Mouse (Mus musculus): Measurements from ENCODE around the gene Msantd2.

The Msantd2 gene

GRCm38 (mm10) chr9:37488611-37489396 is at the start of gene Msantd2:
Gene Msantd2 (plus strand): TSS chr9:37489319.
- DNase-seq (ENCODE audit: low read depth in 2 of 2, low spot score in 2 of 2): peak; percentile 81 to 84

DNA sequence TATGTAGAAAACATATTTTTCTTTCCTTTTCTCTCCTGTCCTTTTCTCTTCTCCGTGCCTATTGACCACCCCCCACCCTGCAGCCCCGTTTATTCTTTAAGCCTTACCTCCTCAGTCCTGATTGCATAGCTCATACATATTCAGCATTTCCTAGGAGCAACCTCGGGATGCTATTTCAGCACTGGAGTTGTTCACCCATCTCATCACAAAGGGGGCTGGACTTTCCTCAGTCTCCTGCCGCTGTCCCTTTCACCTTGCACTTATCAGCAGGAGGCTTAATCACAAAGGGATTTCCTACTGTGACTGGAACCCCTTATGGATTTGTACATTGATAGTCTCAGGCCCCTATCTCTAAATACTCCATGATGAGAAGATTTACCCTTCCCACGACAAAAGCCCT is 36.7 kb upstream of the Msantd2 start:
- no peak for DNase-seq (ENCODE audit: low read depth in 2 of 2, low spot score in 2 of 2)

- DNase-seq (ENCODE audit: low read depth in 2 of 2, low spot score in 2 of 2): no peak
Measured at GRCm38 (mm10) chr9:37453328-37453727, 35.8 kb upstream of the Msantd2 start.

DNA sequence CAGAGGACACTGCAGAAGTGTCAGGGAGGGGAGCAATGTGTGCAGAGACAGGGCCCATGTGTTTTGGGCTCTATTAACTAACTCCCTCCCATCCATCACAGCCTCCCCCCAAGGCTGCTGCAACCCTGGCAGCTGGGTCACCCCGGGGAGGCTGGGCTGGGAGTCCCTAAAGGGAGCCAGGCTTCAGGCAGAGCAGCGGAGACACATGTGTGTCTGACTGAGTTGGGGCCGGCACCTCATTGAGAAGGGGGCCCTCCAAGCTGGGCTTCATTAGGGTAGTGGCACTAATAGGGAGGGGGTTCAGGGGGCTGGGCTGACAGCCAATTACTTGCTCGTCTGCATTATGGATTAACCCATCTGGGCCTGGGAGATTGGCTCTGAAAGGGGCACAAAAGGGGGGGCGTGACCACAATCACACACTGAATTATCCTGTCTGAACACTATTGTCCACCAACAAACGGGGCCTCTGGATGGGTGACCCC is 35.1 kb upstream of the Msantd2 start:
- DNase-seq (ENCODE audit: low read depth in 2 of 2, low spot score in 2 of 2): no peak

- no peak for DNase-seq (ENCODE audit: low read depth in 2 of 2, low spot score in 2 of 2)
Measured at GRCm38 (mm10) chr9:37454991-37455390, 34.1 kb upstream of the Msantd2 start.

DNA sequence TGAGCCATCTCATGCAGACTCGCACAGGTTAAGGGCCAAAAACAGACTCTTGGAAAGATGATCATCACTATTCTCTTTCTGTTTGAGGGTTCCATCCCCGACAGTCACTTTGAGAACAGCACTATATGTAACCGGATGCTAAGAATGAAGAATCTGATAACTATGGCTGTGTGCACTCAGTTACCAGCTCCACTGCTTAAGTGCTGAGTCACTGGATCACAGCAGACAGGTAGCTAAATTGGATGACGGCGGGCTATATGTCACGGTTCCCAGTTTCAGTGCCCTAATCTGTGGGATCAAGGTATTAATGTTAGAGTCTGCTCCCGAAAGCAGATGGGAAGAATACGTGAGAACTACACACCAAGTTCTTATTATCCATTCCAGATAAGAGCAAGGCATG is 33.3 kb upstream of the Msantd2 start:
- DNase-seq (ENCODE audit: low read depth in 2 of 2, low spot score in 2 of 2): no peak

DNA sequence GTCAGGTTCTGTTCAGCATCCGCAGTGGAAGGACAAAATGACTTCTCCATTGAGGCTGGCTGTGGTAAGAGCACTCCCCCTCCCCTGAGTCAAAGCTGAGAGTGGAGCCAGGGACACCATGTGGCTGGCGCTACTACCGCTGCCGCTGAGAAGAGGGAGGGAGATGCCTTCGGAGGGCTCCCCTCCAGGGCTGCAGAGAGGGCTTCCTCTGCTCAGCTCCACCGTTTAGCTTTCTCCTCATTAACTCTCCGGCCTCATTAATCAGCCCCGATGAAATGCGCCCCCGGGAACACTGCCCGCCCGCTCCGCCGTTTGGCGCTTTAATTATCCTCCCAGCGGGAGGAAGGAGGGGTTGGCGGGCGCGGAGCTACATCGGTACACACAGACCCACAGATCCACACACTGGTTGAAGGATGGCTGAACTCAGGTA is 32.6 kb upstream of the Msantd2 start:
- no peak for DNase-seq (ENCODE audit: low read depth in 2 of 2, low spot score in 2 of 2)

DNA sequence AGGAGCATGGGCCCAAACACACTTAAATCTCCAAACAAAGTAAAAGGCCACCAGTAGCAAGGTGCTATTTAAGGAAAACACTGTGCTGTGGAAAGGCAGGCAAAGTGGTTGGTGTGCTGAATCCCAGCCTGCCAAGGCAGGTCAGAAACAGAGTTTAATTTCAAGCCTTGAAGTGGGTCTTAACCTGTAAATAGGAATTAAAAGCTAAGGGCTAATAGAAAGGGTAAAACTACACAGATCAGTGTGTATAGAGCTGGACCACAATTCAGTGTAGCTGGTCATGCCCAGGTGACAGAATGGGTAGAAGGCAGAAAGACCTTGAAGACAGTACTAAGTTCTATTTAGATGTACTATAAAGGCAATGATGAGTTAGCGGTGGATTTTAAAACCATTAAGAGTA is 32.0 kb upstream of the Msantd2 start:
- DNase-seq (ENCODE audit: low read depth in 2 of 2, low spot score in 2 of 2): no peak

DNA sequence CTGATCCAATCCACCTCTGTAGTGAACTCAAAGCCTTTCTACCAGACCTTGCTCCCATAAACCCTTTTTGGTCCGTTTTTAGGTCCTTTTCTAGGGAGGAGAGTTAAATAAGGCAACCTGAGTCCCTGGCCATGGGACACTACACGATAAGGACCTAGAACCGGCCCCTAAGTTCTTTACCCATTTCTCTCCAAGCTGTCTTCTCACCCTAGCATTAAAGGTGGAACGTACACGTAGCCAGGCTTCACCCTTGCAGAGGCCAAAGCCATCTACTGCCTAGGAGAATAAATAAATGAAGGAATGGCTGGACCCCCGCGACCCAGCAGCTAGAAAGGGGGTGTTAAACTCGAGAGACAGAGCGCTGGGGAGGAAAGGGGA is 29.5 kb upstream of the Msantd2 start:
- no peak for DNase-seq (ENCODE audit: low read depth in 2 of 2, low spot score in 2 of 2)

GRCm38 (mm10) chr9:37460043-37460960 is 28.8 kb upstream of the Msantd2 start:
- no peak for DNase-seq (ENCODE audit: low read depth in 2 of 2, low spot score in 2 of 2)

DNA sequence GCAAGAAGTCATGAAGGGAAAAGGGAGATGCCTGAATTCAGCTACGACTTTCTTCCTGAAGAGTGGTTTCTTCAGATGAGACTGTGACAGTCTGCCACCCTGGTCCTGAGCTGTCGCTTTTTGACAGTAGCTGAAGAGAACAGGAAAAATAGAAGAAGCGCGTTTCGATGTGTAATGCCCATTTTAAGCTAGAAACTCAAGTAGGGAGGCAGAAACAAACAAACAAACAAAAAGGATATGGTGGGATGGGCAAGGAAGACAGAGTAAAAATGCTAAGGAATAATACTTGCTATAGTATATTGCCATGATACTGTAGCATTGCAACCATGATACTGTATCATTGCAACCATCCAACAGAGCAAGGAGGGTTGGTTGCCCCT is 28.2 kb upstream of the Msantd2 start:
- DNase-seq (ENCODE audit: low read depth in 2 of 2, low spot score in 2 of 2): no peak

DNA sequence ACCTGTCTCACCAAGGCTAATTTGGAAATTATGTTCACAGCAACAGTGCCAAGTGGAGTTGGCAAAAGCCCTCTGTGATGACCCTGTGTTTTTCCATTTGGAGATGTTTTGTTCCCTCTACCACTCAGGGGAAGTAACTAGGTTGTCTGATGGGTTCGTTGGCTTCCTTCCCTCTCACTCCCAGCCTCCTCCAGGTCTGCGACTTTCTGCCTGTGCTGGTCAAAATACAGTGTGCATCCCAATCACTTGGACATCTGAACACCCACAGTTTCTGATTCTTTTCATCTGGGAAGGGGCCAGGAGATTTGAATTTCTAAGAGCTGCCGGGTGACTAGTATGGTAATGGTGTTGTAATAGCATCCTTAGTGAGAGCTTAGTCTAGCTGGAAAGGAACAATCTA is 27.5 kb upstream of the Msantd2 start:
- no peak for DNase-seq (ENCODE audit: low read depth in 2 of 2, low spot score in 2 of 2)

DNA sequence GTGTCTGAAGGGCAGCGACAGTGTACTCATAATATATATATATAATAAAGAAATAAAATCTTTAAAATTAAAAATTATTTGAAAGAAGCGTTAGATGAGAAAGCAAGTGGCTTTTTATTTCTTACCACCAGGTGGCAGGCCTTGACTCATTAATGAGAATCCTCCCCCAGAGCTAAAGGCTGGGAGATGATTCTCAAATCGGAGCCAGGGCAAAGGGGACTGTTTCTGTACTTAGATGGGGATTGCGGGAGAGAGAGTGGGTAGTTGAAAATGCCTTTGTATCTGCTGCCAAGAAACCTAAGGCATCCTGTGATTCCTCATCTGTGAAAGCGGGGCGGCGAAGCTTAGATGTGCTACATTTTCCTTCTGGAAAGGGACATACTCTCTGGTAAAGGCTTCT is 26.4 kb upstream of the Msantd2 start:
- peak; percentile 15 to 29 for DNase-seq (ENCODE audit: low read depth in 2 of 2, low spot score in 2 of 2)

DNA sequence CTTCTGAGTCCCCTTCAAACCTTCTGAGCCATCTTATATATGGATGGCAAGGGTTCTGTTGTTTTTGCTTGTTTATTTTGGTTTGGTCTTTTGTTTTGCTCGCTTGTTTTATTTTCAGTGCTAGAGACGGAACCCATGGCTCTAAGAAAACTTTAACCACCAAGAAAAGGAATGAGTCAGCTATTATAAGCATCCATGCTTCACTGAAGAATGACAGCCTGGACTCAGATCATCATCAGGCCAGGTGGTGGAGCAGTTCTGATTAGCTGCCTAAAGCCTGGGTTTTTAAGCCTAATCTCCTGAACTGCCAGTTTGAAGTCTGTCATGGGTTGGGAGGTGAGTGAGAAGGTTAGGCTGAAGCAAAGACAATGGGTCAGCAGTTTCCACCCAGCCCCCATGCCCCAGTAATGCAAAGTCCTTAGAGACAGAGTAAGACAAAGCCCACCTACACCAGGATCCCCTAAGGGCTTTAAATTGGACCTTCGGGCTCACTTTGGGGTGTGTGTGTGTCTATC is 15.5 kb upstream of the Msantd2 start:
- DNase-seq (ENCODE audit: low read depth in 2 of 2, low spot score in 2 of 2): no peak

GRCm38 (mm10) chr9:37474923-37475322 is 14.2 kb upstream of the Msantd2 start:
- DNase-seq (ENCODE audit: low read depth in 2 of 2, low spot score in 2 of 2): no peak

DNA sequence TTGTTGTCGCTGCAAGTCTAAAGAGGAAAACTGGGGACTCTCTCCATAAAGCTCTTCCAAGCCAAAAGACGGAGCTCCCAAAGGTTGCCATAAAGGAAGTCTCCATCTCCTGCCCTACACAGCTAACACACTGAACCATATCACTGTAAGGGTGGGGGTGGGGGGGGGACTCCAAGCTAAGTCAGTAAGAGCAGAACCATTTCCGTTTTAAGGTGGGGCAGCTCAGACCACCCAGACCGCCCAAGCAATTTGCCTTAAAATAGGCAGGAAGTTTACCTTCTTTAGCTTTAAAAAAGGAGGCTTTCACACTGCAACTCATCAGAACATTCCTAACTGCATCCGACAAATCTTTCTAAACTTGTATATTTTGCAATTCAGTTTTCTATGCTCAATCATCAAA is 4.0 kb upstream of the Msantd2 start:
- no peak for DNase-seq (ENCODE audit: low read depth in 2 of 2, low spot score in 2 of 2)

DNA sequence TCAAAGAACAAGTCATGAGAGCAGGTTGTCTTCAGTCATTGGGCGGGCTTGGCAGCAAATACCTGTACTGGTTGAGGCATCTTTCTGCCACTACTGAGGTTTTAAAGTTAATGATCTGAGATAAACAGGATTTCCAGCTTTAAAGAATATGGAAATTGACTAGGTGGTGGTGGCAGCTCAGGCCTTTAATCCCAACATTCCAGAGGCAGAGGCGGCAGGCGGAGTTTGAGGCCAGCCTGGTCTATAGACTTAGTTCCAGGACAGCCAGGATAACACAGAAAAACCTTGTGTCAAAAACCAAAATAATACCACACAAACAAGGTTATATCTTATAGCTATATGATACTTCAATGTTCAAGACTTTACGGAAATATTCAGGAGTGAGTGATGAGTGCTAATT is 1.1 kb upstream of the Msantd2 start:
- no peak for DNase-seq (ENCODE audit: low read depth in 2 of 2, low spot score in 2 of 2)

GRCm38 (mm10) chr9:37489446-37490120 is 464 bp downstream of the Msantd2 start:
- peak; percentile 16 to 25 for DNase-seq (ENCODE audit: low read depth in 2 of 2, low spot score in 2 of 2)

- no peak for DNase-seq (ENCODE audit: low read depth in 2 of 2, low spot score in 2 of 2)
Measured at GRCm38 (mm10) chr9:37495761-37496160, 6.6 kb downstream of the Msantd2 start.

- DNase-seq (ENCODE audit: low read depth in 2 of 2, low spot score in 2 of 2): no peak
Measured at GRCm38 (mm10) chr9:37496325-37496724, 7.2 kb downstream of the Msantd2 start.

DNA sequence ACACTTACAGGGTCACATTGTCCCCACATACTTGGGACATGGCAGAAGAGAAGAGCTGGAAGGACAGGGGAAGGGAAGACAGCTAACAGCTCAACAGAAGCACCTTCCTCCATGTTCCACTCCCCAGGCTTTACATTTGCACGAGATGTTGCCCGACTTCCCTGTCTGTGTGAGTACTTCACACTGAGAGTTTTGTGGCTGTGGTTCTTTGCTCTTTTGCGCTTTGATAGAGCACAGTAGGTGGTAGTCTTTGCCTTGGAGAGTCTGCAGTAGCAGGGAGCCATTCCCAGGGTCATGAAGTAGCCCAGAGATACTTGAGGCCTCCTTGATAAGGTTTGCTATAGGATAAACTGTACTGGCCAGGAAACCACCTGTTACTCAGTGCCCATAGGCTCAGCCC is 11.1 kb downstream of the Msantd2 start:
- DNase-seq (ENCODE audit: low read depth in 2 of 2, low spot score in 2 of 2): no peak
